Mouse (Mus musculus) common myeloid progenitor, adult 5-6 weeks (primary cell): Measurements from ENCODE around the gene Ak3. TPM values are rescaled to one million over a fixed set of nuclear protein-coding genes. Genes with fewer than 3 reads are reported as not detected.

Experiments
- ATAC-seq: replicated peaks from 2 replicates; pipeline ENCODE4 v1.8.0; 2016; ENCODE audit warnings: low read depth, mild to moderate bottlenecking, moderate TSS enrichment, inconsistent platforms; ENCODE audit not compliant: poor library complexity, severe bottlenecking
- total RNA-seq: library from RNA; stranded (forward); fragments of 200-1000, 187-1606 nt; gene quantifications from 2 replicates; pipeline ENCODE4 v1.2.3, GENCODE M21; 2017

Gene Ak3
- total RNA-seq, result 45.1 and 55.2 TPM in 2 replicates

DNA sequence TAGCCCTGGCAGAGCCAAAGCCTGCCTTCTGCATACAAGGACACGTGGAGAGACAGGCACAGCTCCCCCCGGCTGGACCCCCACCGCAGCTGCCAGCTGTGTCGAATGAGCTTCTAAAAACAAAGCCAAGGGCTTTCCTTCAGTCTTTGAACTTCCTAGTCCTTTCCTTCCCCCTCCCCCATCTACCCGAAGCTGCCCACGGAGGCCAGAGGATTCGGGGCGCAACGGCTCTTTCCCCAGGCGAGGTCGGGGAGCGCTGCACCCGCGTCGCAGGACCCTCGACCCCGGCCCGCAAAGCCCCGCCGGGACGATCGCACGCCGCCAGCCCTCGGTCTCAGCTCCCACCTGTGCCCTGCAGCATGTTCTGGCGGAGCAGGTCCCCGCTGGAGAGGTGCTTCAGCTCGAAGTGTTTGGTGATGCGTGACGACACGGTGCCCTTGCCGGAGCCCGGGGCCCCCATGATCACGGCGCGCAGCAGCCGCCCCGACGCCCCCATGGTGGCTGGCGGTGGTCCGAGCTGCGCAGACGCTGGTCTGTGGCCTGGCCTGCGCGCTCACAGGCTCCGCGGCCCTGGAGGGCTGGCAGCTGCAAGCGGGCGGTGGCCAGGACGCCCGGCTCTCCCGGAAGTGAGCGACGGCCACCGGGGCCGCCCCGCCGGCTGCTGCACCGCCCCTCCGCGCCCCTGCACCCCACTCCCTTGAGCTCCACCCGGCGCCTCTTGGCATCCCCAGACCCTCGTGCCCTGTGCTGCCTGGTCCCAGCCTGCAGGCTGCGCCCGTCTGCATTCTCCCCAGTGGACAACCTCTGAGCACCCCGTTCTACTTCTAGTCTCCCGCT lies at the start of gene Ak3:
Ak3 (minus strand) TSS at position 628 of the 837 bp plus-strand sequence.
- ATAC-seq, result peak; percentile 93

DNA sequence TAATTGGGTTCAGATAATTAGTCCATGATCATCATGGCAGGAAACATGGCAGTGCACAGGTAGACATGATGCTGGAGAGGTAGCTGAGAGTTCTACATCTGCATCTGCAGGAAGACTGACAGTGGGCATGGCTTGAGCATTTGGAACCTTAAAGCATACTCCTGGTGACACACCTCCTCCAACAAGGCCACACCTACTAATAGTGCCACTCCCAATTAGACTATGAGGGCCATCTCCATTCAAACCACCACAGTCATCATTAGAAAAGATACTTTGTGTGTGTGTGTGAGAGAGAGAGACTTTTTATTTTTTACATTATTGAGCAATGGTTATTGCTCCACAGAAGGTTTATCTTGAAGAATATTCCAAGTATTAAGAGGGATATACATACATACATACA lies 44.4 kb upstream of the Ak3 start:
- no peak for ATAC-seq

DNA sequence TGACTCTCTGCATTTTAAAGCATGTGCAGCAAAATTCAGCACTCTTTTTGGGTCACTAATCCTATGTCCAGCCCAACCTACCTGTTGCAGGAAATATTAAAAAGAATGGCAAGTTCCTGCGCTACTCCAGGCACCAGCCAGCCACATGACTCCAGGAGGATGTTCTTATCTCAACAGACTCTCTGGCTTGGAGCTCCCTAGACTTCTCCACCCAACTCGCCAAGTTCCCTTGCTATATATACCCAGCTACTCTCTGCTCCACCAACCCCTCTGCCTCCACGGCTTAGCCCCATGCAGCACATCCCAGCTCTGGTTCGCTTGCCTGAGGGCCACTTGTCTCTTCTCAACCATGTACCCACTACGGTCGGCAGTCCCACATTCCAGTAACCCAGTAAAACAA lies 40.9 kb upstream of the Ak3 start:
- no peak for ATAC-seq

DNA sequence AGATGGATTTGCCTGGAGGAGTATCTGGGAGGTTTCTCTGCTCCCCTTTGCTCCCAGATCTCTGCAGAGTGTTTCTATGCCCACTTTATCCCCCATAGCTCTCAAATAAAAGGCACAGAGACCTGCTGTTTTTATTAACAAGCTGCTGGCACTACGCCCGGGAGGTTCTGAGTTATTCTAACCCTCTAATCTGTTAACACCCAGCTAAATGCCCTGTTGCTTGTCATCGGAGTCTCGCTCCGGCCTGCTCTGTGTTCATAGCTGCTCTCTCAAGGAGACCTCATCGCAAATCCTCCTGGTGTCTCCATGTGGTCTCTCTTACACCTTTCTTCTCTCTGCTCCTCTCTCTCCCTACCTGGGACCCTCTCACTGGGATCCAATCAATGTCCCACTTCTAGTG lies 27.0 kb upstream of the Ak3 start:
- no peak for ATAC-seq

DNA sequence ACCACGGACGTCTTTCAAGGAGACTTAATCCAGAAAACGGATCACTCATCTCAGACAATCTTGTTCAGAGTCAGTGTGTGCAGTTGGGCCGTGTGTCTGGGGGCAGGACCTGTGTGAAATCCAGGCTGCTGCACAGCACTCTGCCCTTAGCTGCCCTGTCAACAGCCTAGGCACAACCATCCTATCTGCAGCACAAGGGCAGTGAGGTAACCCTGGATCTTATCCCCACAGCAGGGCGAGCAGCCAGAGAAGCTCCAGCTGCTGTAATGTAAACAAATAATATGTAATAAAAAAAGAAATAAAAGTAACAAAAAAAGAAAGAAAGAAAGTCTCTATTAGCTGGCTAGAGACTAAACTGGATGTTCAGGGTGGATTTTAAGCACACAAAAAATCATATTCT lies 21.4 kb upstream of the Ak3 start:
- ATAC-seq, result no peak

DNA sequence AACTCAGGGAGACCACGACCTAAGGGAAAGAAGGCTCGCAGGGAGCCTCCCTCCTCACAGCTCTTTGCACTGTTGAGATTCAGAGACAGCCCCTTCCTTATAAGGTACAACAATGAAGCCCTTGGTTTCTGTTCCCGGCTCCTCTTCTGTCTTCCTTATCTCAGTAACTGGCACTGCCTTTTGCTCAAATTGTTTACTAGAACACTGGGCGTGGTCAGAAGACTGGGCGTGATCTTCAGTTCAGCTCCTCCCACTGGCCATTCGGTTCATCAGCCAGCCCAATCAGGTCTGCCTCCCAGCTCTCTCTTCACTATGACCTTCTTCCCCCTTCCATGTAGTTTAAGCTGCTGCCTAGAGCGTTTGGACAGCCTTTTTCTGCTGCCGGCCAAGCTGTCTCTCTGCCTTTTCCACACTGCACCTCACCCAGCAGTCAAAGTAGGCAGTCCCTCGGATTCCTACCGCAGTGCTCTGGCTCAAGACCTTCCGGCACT lies 19.3 kb upstream of the Ak3 start:
- peak; percentile 82 for ATAC-seq

DNA sequence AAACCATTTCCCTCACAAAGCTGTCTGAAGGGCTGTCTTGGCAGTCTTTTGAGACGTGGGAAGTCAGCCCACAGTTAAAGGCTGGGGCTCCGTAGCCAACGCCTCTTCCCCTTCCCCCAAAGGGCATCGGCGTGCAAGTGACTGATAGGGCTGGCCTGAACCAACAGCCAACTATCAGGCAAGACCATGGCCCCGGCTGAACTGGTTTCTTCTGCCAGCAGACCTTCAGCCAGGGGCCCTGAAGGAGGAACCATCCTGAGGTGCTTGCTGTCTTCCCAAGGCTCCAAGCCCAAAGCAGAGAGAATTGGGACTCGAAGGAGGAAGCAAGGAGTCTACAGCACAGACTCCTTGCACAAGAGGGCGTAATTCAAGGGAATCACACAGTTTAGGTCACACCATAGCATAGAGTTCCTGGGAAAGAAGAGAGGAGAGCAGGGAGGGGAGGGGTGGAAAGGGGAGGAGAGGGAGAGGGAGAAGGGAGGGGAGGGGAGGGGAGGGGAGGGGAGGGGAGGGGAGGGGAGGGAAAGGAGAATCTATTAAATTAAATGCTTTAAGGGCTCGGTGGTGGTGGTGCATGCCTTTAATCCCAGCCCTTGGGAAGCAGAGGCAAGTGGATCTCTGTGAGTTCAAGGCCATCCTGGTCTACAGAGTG lies 16.8 kb upstream of the Ak3 start:
- ATAC-seq, result peak; percentile 77

DNA sequence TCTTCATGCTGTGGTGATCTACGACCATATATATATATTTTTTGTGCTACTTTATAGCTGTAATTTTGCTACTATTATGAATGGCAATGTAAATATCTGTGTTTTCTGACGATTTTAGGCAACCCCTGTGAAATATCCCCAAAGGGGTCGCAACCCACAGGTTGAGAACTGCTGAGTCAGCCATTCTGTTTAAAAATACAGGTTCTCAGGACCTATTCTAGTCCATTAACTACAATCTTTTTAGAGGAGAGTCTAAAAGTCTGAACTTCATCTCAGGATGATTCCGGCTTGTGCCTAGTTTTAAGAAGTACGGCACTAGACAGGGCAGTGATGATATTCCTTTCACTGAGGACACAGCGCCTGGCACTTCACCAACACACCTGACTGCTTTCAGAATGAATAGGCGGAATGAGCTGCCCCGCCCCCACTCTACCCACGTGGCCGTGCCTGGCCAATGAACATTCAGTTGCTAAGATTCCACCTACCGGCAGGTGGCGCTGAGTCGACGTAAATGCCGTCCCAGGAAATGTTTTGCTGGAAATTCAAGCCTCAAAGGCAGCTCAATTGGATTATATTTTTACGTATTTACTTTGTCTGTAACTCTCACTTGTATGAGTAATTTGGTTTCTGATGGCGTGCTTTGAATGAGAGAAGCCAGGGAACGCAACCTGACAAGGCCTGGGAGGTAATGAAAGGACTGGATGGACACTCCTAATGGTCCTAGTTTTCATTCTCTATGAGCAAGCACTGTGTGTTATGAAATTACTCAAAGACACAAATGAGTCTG lies 16.0 kb upstream of the Ak3 start:
- ATAC-seq, result peak; percentile 67

DNA sequence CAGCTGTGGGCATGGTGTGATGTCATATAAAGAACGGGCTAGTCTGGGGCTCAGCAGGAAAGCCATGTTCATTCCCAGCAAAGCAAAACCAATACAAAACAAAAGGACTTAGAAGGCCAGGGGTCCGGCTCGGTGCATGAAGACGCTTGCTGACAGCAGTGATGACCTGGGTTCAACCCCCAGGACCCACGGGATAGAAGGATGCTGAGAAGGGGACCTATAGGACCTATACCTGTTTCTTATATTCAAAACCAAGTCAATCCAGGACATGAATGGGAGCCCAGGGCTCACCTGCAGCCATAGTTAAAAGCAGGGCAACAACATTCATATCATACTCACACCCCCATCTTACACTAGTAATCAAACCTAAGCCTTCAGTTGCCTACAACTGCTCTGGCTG lies 15.2 kb upstream of the Ak3 start:
- no peak for ATAC-seq

DNA sequence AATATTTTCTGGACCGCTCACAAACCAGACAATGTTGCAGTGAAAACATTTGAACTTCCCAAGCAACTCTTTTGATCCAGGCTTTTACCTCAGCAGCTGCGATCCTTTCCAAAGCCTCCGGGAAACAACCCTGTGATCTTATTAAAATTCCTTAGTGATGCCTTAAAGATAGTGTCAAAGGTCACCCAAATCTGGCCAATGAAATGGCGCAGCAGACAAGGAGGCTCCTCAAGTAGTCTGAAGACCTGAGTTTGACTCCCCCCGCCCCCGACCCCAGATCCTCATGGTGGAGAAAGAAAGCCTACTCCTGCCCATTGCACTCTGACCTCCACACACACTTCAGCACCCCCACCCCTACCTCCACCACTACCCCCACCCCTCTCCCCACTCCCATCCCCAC lies 12.5 kb upstream of the Ak3 start:
- no peak for ATAC-seq

DNA sequence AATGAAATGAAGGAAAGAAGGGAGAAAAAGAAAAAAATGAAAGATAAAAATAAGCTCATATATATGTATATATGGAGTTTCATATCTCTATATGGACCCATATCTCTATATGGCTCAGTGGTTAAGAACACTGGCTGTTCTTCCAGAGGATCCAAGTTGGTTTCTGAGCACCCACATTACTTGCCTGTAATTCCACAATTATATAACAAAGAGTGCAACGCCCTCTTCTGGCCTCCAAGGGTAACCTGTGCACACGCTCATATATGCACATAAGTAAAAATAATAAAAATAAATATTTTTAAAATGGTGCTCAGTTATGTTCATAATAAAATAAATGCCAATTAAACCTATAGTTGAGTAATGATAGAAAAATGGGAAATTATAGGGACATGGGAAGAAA lies 11.9 kb upstream of the Ak3 start:
- no peak for ATAC-seq

DNA sequence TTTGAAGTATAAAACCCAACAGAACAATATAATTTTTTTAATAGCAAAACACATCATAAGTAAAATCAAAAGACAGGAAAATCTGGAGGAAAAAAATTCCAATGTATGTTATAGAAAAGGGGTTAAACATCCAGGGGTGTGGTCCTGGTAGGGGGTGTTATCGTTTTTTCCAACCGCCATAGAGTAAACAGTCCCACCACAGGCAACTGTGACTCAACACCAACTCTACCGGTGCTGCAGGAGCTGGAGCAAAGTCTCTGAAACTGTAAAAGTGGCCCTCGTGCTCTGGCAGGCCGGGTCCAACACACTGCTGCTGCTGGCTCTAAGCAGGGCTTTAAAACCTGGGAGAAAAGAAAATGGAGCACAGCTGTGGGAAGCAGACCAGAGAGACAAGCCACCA lies 11.0 kb upstream of the Ak3 start:
- ATAC-seq, result no peak

GRCm38 (mm10) chr19:29055469-29055868 lies 7.7 kb upstream of the Ak3 start:
- no peak for ATAC-seq

DNA sequence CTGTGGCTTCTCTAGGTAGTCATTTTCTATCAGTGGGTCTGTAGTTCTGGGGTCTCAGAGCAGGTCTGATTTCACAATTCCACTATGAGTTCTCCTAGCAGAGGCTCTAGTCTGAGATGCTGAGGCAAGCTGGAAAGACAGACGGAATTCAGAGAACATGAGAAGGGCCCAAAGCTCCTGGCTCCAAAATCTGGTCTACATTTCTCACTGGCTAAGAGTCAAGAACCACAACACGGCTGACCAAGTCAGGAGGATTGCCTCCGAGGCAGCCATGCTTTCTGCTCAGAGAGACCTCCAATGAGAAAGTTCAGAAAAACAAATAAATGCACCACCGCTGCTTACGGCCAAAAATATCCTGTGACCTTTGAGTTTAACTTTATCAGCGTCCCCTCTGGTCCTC lies 6.8 kb upstream of the Ak3 start:
- ATAC-seq, result no peak

DNA sequence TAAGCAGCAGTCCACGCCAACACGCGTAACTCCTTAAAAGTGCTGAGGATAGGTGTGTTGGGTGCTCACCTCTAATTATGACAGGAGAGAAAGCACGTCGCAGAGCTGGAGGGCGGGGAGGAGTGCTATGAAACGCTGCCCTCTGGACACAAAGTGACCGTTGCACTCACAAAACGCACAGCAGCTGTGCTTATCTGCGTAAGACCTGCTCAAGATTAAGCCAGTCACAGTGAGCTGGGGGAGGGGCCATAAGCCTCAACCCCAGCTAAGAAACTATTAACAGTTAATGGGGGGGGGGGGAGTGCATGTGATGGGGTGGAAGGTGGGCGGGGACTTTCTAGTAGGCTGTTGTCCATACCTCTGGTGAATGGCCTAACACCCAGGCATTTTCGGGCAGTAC lies 5.0 kb upstream of the Ak3 start:
- no peak for ATAC-seq

- ATAC-seq, result no peak
Observed at GRCm38 (mm10) chr19:29050186-29050980, 2.6 kb upstream of the Ak3 start.

- no peak for ATAC-seq
Observed at GRCm38 (mm10) chr19:29049401-29050075, 1.8 kb upstream of the Ak3 start.

DNA sequence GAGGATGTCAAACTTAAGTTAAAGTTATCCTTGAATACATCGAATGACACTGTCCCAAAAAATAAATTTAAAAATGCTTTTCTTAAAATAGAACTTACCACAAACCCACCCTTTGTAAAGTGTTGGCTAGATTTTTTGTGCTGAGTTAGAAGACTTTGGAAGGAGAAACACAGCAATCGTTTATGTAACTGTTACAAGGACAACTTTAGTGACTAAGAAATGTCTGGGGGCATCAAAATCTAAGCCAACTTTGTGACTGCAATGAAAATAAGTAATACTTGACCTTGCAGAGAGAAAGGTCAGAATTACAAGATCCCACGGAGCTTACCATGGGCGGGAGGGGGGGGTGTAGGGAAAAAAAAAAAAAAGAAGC lies 814 bp downstream of the Ak3 start:
- ATAC-seq, result no peak

- ATAC-seq, result no peak
Observed at GRCm38 (mm10) chr19:29045956-29046650, 1.7 kb downstream of the Ak3 start.
